Mouse (Mus musculus) embryonic fibroblast, embryonic 13.5 days (primary cell): ENCODE measurements around the gene Prodh2. TPM values are rescaled to one million over a fixed set of nuclear protein-coding genes. Genes with fewer than 3 reads are reported as not detected.

Experiments
- H3K27ac ChIP-seq: 2 replicates; pipeline ENCODE4 v1.5.1; 2012; ENCODE audit warnings: low read length, control low read depth, inconsistent platforms; ENCODE audit not compliant: insufficient read depth
- H3K4me1 ChIP-seq: 2 replicates; pipeline ENCODE4 v1.6.1; 2011; ENCODE audit warnings: low read length; ENCODE audit not compliant: control insufficient read depth, insufficient read depth
- H3K4me3 ChIP-seq: 2 replicates; pipeline ENCODE4 v1.5.1; 2011; ENCODE audit warnings: mild to moderate bottlenecking, control low read depth, low read length; ENCODE audit not compliant: insufficient read depth
- CTCF ChIP-seq: IDR thresholded peaks from 2 replicates; pipeline ENCODE4 v1.5.1; 2011; ENCODE audit warnings: mild to moderate bottlenecking, control low read depth, low read length, moderate library complexity, borderline replicate concordance; ENCODE audit not compliant: insufficient read depth
- POLR2A ChIP-seq: IDR thresholded peaks from 2 replicates; pipeline ENCODE4 v1.6.1; 2011; ENCODE audit warnings: low read depth, mild to moderate bottlenecking, control low read depth, low read length, moderate library complexity
- polyA plus RNA-seq: library from polyadenylated mRNA; stranded (reverse); fragments of >200 nt; gene quantifications from 2 replicates; pipeline ENCODE4 v1.2.4, GENCODE M21; 2011; ENCODE audit warnings: low read depth; ENCODE audit not compliant: missing spikeins, insufficient read length

Gene Prodh2
- polyA plus RNA-seq, 1 experiment: not detected

- Histone ChIP-seq H3K27ac (peak overlapping the region; percentile 96), H3K4me1 (peaks cover 3% of the 10 kb centered on the region; the same call in 1 of the 2 replicates), H3K4me3 (peak overlapping the region; percentile 48)
- TF ChIP-seq CTCF (no peak), POLR2A (peak; percentile 95)
These were observed 59.7 kb downstream of the Prodh2 start for GRCm38 (mm10) chr7:30553021-30553589.

GRCm38 (mm10) chr7:30553810-30554584 is 60.6 kb downstream of the Prodh2 start:
- H3K4me3 ChIP-seq: no peak overlapping the region

GRCm38 (mm10) chr7:30556894-30557536 is 63.6 kb downstream of the Prodh2 start:
- Histone ChIP-seq H3K27ac (no peak overlapping the region), H3K4me1 (peaks cover 3% of the 10 kb centered on the region; the same call in 1 of the 2 replicates), H3K4me3 (no peak overlapping the region)
- TF ChIP-seq CTCF (peak; percentile 18; the same call in 1 of the 2 replicates), POLR2A (no peak)

More at GRCm38 (mm10) chr7:30553810-30554584, 60.6 kb downstream of the Prodh2 start:
- H3K27ac ChIP-seq: no peak overlapping the region
- peaks cover 3% of the 10 kb centered on the region; the same call in 1 of the 2 replicates for H3K4me1 ChIP-seq
- no peak for TF ChIP-seq CTCF
- TF ChIP-seq POLR2A: 0 out of 2 replicates have a peak, but pooled peaks have one; percentile 18

- peak overlapping the region; percentile 68 for H3K4me3 ChIP-seq
- H3K4me1 ChIP-seq: peaks cover 3% of the 10 kb centered on the region; the same call in 1 of the 2 replicates
- no peak for TF ChIP-seq CTCF
- TF ChIP-seq POLR2A: no peak
- H3K27ac ChIP-seq: no peak overlapping the region
These were observed 64.6 kb downstream of the Prodh2 start for GRCm38 (mm10) chr7:30557901-30558514.

- Histone ChIP-seq H3K4me3 (peak overlapping the region; percentile 68), H3K4me1 (peaks cover 3% of the 10 kb centered on the region; the same call in 1 of the 2 replicates), H3K27ac (0 out of 2 replicates have a peak overlapping the region, but pooled peaks have one; percentile 17)
- no peak for TF ChIP-seq CTCF
- TF ChIP-seq POLR2A: no peak; the same call in 1 of the 2 replicates
These were observed 65.4 kb downstream of the Prodh2 start for GRCm38 (mm10) chr7:30558656-30559442.

GRCm38 (mm10) chr7:30559443-30559954 is 66.1 kb downstream of the Prodh2 start, which contains the start of gene Lin37:
Lin37 (minus strand) TSS chr7:30559838.
- TF ChIP-seq POLR2A: peak; percentile 77
- no peak for TF ChIP-seq CTCF
- Histone ChIP-seq H3K27ac (peak within 1 kb of the TSS; percentile 17; the same call in 1 of the 2 replicates), H3K4me3 (peak within 1 kb of the TSS; percentile 68), H3K4me1 (peaks cover 5% of the 10 kb centered on the region; the same call in 1 of the 2 replicates)

- no peak overlapping the region for H3K4me3 ChIP-seq
- TF ChIP-seq CTCF: no peak
- no peak for TF ChIP-seq POLR2A
- H3K4me1 ChIP-seq: peaks cover 5% of the 10 kb centered on the region; the same call in 1 of the 2 replicates
- H3K27ac ChIP-seq: no peak overlapping the region
These were observed 66.9 kb downstream of the Prodh2 start for GRCm38 (mm10) chr7:30560296-30560695.

GRCm38 (mm10) chr7:30562526-30563116 is 69.2 kb downstream of the Prodh2 start:
- H3K27ac ChIP-seq: peak overlapping the region; percentile 35
- H3K4me3 ChIP-seq: peak overlapping the region; percentile 80
- peak; percentile 48 for TF ChIP-seq POLR2A
- no peak for TF ChIP-seq CTCF
- H3K4me1 ChIP-seq: peaks cover 5% of the 10 kb centered on the region; the same call in 1 of the 2 replicates

Other genes with a start within 250 kb of the Prodh2 start
- gene Thap8, start 213.5 kb upstream of the Prodh2 start, polyA plus RNA-seq: not detected in 2 replicates
- gene Wdr62, start 213.2 kb upstream of the Prodh2 start, polyA plus RNA-seq: 7.7 and 8.2 TPM in 2 replicates
- 124 and 149 TPM in 2 replicates for gene Clip3, start 201.9 kb upstream of the Prodh2 start, polyA plus RNA-seq
- 20.7 and 21.3 TPM in 2 replicates for gene Alkbh6, start 184.9 kb upstream of the Prodh2 start, polyA plus RNA-seq
- gene Syne4, start 178.8 kb upstream of the Prodh2 start, polyA plus RNA-seq: 1.5 and 2.6 TPM in 2 replicates
- gene E130208F15Rik, start 171.9 kb upstream of the Prodh2 start, polyA plus RNA-seq: 0.67 and 0.90 TPM in 2 replicates
- gene Sdhaf1, start 169.7 kb upstream of the Prodh2 start, polyA plus RNA-seq: 6.1 and 6.8 TPM in 2 replicates
- 7.5 and 7.6 TPM in 2 replicates for gene Lrfn3, start 130.8 kb upstream of the Prodh2 start, polyA plus RNA-seq
- gene Tyrobp, start 79.9 kb upstream of the Prodh2 start, polyA plus RNA-seq: 7.6 TPM in 1 of 2 replicates, not detected in the other
- not detected in 2 replicates for gene Hcst, start 73.8 kb upstream of the Prodh2 start, polyA plus RNA-seq
- gene Nfkbid, start 71.9 kb upstream of the Prodh2 start, polyA plus RNA-seq: 0.42 and 1.1 TPM in 2 replicates
- gene Aplp1, start 48.1 kb upstream of the Prodh2 start, polyA plus RNA-seq: 30.8 and 34.2 TPM in 2 replicates
- not detected in 2 replicates for gene Kirrel2, start 35.9 kb upstream of the Prodh2 start, polyA plus RNA-seq
- gene Nphs1, start 35.3 kb upstream of the Prodh2 start, polyA plus RNA-seq: not detected in 2 replicates
- gene Arhgap33, start 41.4 kb downstream of the Prodh2 start, polyA plus RNA-seq: 4.3 and 7.1 TPM in 2 replicates
- 55.6 and 58.1 TPM in 2 replicates for gene Hspb6, start 58.6 kb downstream of the Prodh2 start, polyA plus RNA-seq
- gene Proser3, start 58.7 kb downstream of the Prodh2 start, polyA plus RNA-seq: 7.7 and 8.0 TPM in 2 replicates
- gene Lin37, start 66.2 kb downstream of the Prodh2 start, polyA plus RNA-seq: 30.6 and 38.5 TPM in 2 replicates
- gene U2af1l4, start 69.7 kb downstream of the Prodh2 start, polyA plus RNA-seq: 49.1 and 79.1 TPM in 2 replicates
- 1.4 and 3.1 TPM in 2 replicates for gene Gm49396, start 69.7 kb downstream of the Prodh2 start, polyA plus RNA-seq
- gene Psenen, start 70.0 kb downstream of the Prodh2 start, polyA plus RNA-seq: 130 and 134 TPM in 2 replicates
- not detected in 2 replicates for gene Igflr1, start 71.8 kb downstream of the Prodh2 start, polyA plus RNA-seq
- 31.9 and 40.1 TPM in 2 replicates for gene Kmt2b, start 95.1 kb downstream of the Prodh2 start, polyA plus RNA-seq
- gene Zbtb32, start 105.3 kb downstream of the Prodh2 start, polyA plus RNA-seq: not detected in 2 replicates
- gene Upk1a, start 119.2 kb downstream of the Prodh2 start, polyA plus RNA-seq: 0.47 and 0.49 TPM in 2 replicates
- 550 and 557 TPM in 2 replicates for gene Cox6b1, start 132.5 kb downstream of the Prodh2 start, polyA plus RNA-seq
- gene Etv2, start 142.2 kb downstream of the Prodh2 start, polyA plus RNA-seq: not detected in 2 replicates
- 32.9 and 33.9 TPM in 2 replicates for gene Rbm42, start 156.7 kb downstream of the Prodh2 start, polyA plus RNA-seq
- 8.1 and 10.5 TPM in 2 replicates for gene Haus5, start 171.4 kb downstream of the Prodh2 start, polyA plus RNA-seq
- not detected in 2 replicates for gene Pmis2, start 178.0 kb downstream of the Prodh2 start, polyA plus RNA-seq
- gene 2200002J24Rik, start 205.3 kb downstream of the Prodh2 start, polyA plus RNA-seq: not detected in 2 replicates
- not detected in 2 replicates for gene Atp4a, start 218.6 kb downstream of the Prodh2 start, polyA plus RNA-seq
- gene Tmem147, start 235.9 kb downstream of the Prodh2 start, polyA plus RNA-seq: 136 and 144 TPM in 2 replicates